Mouse (Mus musculus): Measurements from ENCODE around the gene Crmp1.

DNA sequence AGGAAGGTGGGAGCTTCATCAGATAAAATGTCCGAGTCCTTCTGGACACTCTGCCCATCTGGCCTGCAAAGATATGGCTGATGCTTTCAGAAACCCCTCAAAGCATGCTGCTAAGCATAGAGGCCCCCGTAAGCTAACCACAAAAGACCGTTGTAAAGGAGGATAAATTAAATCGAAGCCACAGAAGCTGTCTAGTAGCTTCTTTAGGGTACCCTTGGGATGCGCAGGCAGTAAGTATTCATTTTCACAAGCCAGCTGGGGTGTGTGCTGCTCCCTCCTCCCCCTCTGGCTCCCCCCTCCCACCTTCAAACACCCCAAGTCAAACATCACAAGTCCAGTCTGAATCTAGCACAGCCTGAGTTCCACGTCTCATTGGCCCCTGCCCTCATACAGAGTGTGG, 27.1 kb upstream of the Crmp1 start:
- TF ChIP-seq GATA2 (IDR thresholded peaks at IDR 0.05; ENCODE audit: borderline replicate concordance, low read depth, low read length), result no peak
- no peak for TF ChIP-seq CTCF (IDR thresholded peaks at IDR 0.05; ENCODE audit: low read depth, low read length)
